1 mouse cellular context compared by ENCODE assay signal in the genomic region with DNA sequence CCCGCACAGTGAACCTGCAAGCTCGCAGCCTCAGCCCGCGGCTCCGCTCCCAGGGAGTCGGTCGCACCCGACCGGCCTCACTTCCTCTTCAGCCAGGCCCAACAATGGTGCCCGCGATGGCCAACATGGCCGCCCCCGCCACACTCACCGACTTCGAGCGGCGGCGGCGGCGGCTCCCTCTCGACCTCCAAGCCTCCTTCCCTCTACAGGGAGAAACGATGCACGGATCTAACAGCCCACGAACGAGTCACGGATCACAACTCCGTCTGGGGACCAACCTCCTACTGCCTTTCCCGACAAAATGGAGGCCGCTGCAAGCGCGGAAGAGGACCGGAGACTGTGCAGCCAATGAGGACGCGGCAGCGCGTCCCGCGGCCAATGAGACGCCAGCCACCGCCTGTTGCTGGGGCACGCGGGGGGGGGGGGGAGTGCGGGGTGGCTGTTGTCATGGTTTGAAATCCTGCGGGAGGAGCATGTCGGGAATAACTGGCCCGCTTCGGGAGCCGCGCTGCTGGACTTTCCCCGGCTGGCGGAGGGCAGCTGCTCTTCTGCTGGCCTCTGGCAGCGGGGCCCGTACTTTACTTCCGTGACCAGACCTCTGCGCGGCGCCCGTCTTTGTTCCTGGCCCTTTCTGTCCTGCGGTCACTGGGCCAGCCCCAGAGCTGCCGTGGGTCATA.
A peak's percentile ranks its signal among the peaks of the same experiment; 100 is the strongest.
TF ChIP-seq lines count a peak whose summit lies in the region.

Pnrc2 (minus strand) TSS at position 325 of the 677 bp plus-strand sequence.

TF ChIP-seq in CH12.LX, 34 proteins besides CTCF, POLR2A, EP300 and RAD21 (continued from another document):
- TF ChIP-seq NRF1 (IDR thresholded peaks at IDR 0.05; ENCODE audit: low read depth, low read length) (peak; percentile 66; the same call in 1 of the 2 replicates), MXI1 (IDR thresholded peaks at IDR 0.05; ENCODE audit: low read depth, low read length) (peak; percentile 51), ZMIZ1 (IDR thresholded peaks at IDR 0.05; ENCODE audit: low read depth, low read length) (peak; percentile 84; the same call in 1 of the 2 replicates), TCF12 (IDR thresholded peaks at IDR 0.05; ENCODE audit: low read depth, low read length) (peak; percentile 56; the same call in 1 of the 2 replicates), ZNF384 (IDR thresholded peaks at IDR 0.05; ENCODE audit: low read depth, low read length) (no peak), ETS1 (conservative IDR thresholded peaks at IDR 0.05; ENCODE audit: low read depth, low read length) (no peak), E2F4 (IDR thresholded peaks at IDR 0.05; ENCODE audit: insufficient replicate concordance, low read depth, low read length) (no peak), POLR2AphosphoS2 (IDR thresholded peaks at IDR 0.05; ENCODE audit: low read depth, low read length) (peak; percentile 49; the same call in 1 of the 2 replicates), PAX5 (IDR thresholded peaks at IDR 0.05; ENCODE audit: low read length) (no peak), ELF1 (IDR thresholded peaks at IDR 0.05; ENCODE audit: low read depth, low read length) (peak; percentile 76), CHD2 (IDR thresholded peaks at IDR 0.05; ENCODE audit: low read length) (peak; percentile 72), MEF2A (IDR thresholded peaks at IDR 0.05; ENCODE audit: borderline replicate concordance, low read depth, low read length) (0 out of 2 replicates have a peak, but pooled peaks have one; percentile 17), MAZ (IDR thresholded peaks at IDR 0.05; ENCODE audit: low read depth, low read length) (0 out of 2 replicates have a peak, but pooled peaks have one; percentile 11), IRF4 (IDR thresholded peaks at IDR 0.05; ENCODE audit: low read depth, low read length) (no peak), USF1 (IDR thresholded peaks at IDR 0.05; ENCODE audit: low read depth, low read length) (0 out of 2 replicates have a peak, but pooled peaks have one; percentile 1), SIN3A (IDR thresholded peaks at IDR 0.05; ENCODE audit: low read length) (peak; percentile 24; the same call in 1 of the 2 replicates), MAX (IDR thresholded peaks at IDR 0.05; ENCODE audit: low read length) (no peak; the same call in 1 of the 2 replicates), TBP (conservative IDR thresholded peaks at IDR 0.05; ENCODE audit: low read depth, low read length) (0 out of 2 replicates have a peak, but pooled peaks have one; percentile 54)
